Mouse (Mus musculus) lung, postnatal 0 days (tissue): Measurements from ENCODE around the gene Msantd1. TPM values are rescaled to one million over a fixed set of nuclear protein-coding genes. Genes with fewer than 3 reads are reported as not detected.

ENCODE experiments used
- ATAC-seq: fragments of 200-750 bp; cut with Nextera tagmentation; 2 replicates; pipeline ENCODE4 v1.8.0; 2017; ENCODE audit warnings: moderate library complexity
- DNase-seq: peaks from one replicate; pipeline ENCODE4 v3.0.0-alpha.2; 2016; ENCODE audit warnings: low spot score
- H3K27ac ChIP-seq: fragments of 300-500 bp; sonication (generic); 2 replicates; pipeline ENCODE4 v1.5.1; 2014; ENCODE audit warnings: antibody characterized with exemption, mild to moderate bottlenecking, low read length, mixed read lengths
- H3K27me3 ChIP-seq: fragments of 300-500 bp; sonication (generic); replicated peaks from 2 replicates; pipeline ENCODE4 v1.6.1; 2014; ENCODE audit warnings: low read length, mixed read lengths; ENCODE audit not compliant: insufficient read depth
- H3K36me3 ChIP-seq: fragments of 300-500 bp; sonication (generic); 2 replicates; pipeline ENCODE4 v1.6.1; 2014; ENCODE audit warnings: low read length, mixed read lengths; ENCODE audit not compliant: insufficient read depth
- H3K4me1 ChIP-seq: fragments of 300-500 bp; sonication (generic); 2 replicates; pipeline ENCODE4 v1.6.1; 2014; ENCODE audit warnings: antibody characterized with exemption, low read depth, low read length, mixed read lengths; ENCODE audit not compliant: insufficient read depth
- H3K4me2 ChIP-seq: fragments of 300-500 bp; sonication (generic); replicated peaks from 2 replicates; pipeline ENCODE4 v1.6.1; 2014; ENCODE audit warnings: low read depth, mild to moderate bottlenecking, low read length, moderate library complexity, mixed read lengths
- H3K4me3 ChIP-seq: fragments of 300-500 bp; sonication (generic); 2 replicates; pipeline ENCODE4 v1.5.1; 2014; ENCODE audit warnings: low read depth, low read length
- H3K9ac ChIP-seq: fragments of 300-500 bp; sonication (generic); replicated peaks from 2 replicates; pipeline ENCODE4 v1.6.1; 2014; ENCODE audit warnings: low read depth, mild to moderate bottlenecking
- H3K9me3 ChIP-seq: fragments of 300-500 bp; sonication (generic); 2 replicates; pipeline ENCODE4 v1.6.1; 2016; ENCODE audit warnings: low read length, mixed read lengths
- CTCF ChIP-seq: IDR thresholded peaks from 2 replicates; pipeline ENCODE4 v1.5.1; 2016; ENCODE audit warnings: antibody characterized with exemption, mild to moderate bottlenecking
- EP300 ChIP-seq: IDR thresholded peaks from 2 replicates; pipeline ENCODE4 v1.6.1; 2016; ENCODE audit warnings: antibody characterized with exemption, mild to moderate bottlenecking, control low read depth
- WGBS: fragments of 180-500 bp; shearing (Covaris S2); extraction: QIAGEN DNeasy Blood & Tissue Kit; methylation state at CpG from one replicate; pipeline ENCODE4 v1.1.7; 2014; 5-methylcytosine and 5-hydroxymethylcytosine counted together
- polyA plus RNA-seq: library from polyadenylated mRNA; unstranded; fragments of >200 nt; fragmentation: Nextera tagmentation; extraction: Ambion mirVana; gene quantifications from 2 replicates; pipeline ENCODE4 v1.2.1, GENCODE M21; 2015

Gene Msantd1
- polyA plus RNA-seq, 1 experiment from 2014 or later = 0.50 TPM

DNA sequence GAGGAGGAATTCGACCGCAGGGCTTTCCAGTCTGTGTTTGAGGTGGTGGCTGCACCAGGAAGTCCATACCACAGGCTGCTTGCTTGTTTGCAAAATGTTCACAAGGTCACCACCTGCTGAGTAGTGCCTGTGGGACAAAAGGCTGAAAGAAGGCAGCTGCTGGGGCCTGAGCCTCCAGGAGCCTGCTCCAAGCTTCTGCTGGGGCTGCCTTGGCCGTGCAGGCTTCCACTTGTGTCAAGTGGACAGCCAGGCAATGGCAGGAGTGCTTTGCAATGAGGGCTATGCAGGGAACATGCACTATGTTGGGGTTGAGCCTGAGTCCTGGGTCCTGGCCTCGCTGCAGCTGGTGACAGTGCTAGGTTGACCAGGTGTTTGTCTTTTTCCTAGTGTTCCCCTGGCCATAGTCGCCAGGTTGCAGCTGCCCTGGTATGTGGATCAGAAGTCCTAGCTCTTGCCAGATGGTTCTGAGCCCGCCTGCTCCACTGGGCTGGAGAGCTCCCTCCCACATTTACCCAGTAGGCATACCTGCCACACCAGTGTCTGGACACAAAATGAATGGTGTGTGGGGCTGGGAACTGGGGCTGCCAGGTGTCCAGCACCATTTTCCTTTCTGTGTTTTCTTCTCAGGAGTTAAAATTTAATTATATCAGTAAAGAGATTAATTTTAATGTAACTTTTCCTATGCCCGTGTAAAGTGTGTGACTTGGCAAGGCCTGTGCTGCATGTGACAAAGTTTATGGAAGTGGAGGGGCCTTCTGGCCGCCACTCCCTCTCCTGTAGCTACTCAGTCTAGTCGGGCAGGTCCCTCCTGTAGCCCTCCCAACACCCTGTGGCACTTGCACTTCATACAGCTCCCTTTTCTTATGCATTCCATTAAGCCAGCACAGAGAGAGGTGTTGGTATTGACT, 1.2 kb downstream of the Msantd1 start:
- no peak overlapping the region for H3K4me3 ChIP-seq
- peak overlapping the region; percentile 17 for H3K27ac ChIP-seq
- no peak overlapping the region for H3K4me2 ChIP-seq
- H3K9ac ChIP-seq = no peak overlapping the region
- no peaks in the 10 kb centered on the region for H3K9me3 ChIP-seq
- peak; percentile 59 for DNase-seq
- 49% methylated on average over 9 of the region's 9 CpGs for WGBS
- peak; percentile 88 for ATAC-seq
- peaks cover 8% of the 10 kb centered on the region; the same call in 1 of the 2 replicates for H3K4me1 ChIP-seq
- TF ChIP-seq CTCF (no peak), EP300 (no peak)
- H3K27me3 ChIP-seq = no peaks in the 10 kb centered on the region
- H3K36me3 ChIP-seq = peaks cover 32% of the 10 kb centered on the region

DNA sequence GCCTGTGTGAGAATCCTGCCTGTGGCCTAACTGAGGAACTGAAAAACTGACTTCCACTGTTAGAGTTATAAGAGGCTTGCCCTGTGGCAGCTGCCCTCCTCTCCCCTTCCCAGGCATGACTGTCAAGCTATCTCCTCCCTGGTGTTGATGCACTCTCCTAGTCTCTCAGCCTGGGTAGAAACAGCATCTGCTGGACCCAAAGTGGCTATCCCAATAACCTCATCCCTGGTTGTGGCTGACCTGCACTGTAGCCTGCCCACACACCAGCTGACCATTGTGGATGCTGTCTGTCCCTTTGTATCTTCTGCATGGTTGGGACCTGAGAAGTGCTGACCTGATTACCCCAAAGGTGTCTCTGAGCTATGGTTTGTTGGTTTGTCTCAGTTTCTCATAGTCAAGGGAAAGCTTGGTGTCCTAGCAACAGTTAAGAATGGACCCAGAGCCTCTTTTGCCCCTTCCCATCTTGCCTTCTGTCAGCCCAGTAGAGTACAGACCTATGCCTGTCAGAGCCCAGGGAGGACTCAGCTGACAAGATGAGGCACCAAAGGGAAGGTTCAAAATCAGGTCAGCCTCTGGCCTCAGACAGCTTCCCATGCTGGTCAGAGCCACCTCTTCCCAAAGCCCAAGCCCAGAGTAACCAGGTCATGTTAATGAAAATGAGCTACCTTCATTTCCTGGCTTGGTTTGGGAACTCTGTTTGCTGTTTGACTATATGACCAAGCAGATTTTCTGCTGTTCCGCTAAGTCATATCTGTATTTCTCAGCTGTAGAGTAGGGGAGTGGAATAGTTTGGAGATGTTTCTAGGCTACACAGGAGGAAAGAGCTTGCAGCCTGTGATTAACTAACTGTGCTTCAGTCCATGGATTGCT, 2.1 kb downstream of the Msantd1 start:
- H3K9ac ChIP-seq = no peak overlapping the region
- H3K4me1 ChIP-seq = peaks cover 8% of the 10 kb centered on the region; the same call in 1 of the 2 replicates
- no peaks in the 10 kb centered on the region for H3K9me3 ChIP-seq
- H3K27ac ChIP-seq = peak overlapping the region; percentile 17; the same call in 1 of the 2 replicates
- H3K27me3 ChIP-seq = no peaks in the 10 kb centered on the region
- no peak for TF ChIP-seq CTCF
- no peak for TF ChIP-seq EP300
- H3K36me3 ChIP-seq = peaks cover 32% of the 10 kb centered on the region
- no peak for ATAC-seq
- no peak overlapping the region for H3K4me2 ChIP-seq
- WGBS = 86% methylated on average over 1 of the region's 1 CpGs
- no peak overlapping the region for H3K4me3 ChIP-seq
- peak; percentile 23 for DNase-seq

DNA sequence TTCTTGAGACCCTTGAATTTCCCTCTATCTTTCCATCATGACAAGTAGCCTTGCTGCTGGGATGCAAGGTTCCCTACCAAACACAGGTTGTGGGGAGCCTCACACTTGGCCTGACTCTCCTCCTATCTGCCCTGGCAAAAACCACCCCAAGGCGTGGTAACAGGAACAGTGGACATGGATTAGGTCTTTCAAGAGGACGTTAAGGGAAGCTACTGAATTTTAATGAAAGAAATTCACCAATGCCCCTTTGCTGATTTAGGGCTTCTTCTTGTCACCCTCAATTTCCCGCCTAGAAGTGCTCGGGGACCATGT, 2.6 kb downstream of the Msantd1 start:
- no peak overlapping the region for H3K4me2 ChIP-seq
- no peak for TF ChIP-seq CTCF
- TF ChIP-seq EP300 = no peak
- no peaks in the 10 kb centered on the region for H3K9me3 ChIP-seq
- H3K9ac ChIP-seq = no peak overlapping the region
- H3K27me3 ChIP-seq = no peaks in the 10 kb centered on the region
- ATAC-seq = no peak
- H3K27ac ChIP-seq = no peak overlapping the region
- peaks cover 8% of the 10 kb centered on the region; the same call in 1 of the 2 replicates for H3K4me1 ChIP-seq
- no peak overlapping the region for H3K4me3 ChIP-seq
- 84% methylated on average over 4 of the region's 4 CpGs for WGBS
- DNase-seq = no peak
- peaks cover 31% of the 10 kb centered on the region for H3K36me3 ChIP-seq

DNA sequence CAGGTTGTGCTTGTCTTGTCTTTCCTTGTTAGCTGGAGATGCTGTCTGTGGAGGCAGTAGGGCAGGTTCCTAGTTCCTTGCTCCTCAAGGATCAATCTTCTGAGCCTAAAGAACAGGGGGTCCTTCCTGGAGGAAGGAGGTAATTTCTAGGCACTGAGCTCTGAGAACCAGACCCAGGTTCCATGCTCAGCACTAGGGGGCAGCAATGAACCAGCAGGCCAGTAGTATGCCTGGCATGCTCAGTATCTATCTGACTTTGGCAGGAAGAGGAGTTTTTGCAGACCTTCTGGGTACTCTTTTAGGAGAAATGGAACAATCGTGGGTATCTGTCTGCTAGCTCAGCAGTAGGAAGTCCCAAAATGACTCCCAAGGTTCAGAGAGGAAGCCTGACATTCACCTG, 8.0 kb downstream of the Msantd1 start:
- no peak overlapping the region for H3K27ac ChIP-seq
- no peaks in the 10 kb centered on the region for H3K27me3 ChIP-seq
- H3K9ac ChIP-seq = no peak overlapping the region
- WGBS = 0% methylated on average over 1 of the region's 1 CpGs
- peak; percentile 87 for DNase-seq
- H3K36me3 ChIP-seq = no peaks in the 10 kb centered on the region
- H3K4me3 ChIP-seq = no peak overlapping the region
- no peak overlapping the region for H3K4me2 ChIP-seq
- peak; percentile 86 for ATAC-seq
- peak; percentile 97 for TF ChIP-seq CTCF
- no peak for TF ChIP-seq EP300
- no peaks in the 10 kb centered on the region for H3K4me1 ChIP-seq
- H3K9me3 ChIP-seq = no peaks in the 10 kb centered on the region

DNA sequence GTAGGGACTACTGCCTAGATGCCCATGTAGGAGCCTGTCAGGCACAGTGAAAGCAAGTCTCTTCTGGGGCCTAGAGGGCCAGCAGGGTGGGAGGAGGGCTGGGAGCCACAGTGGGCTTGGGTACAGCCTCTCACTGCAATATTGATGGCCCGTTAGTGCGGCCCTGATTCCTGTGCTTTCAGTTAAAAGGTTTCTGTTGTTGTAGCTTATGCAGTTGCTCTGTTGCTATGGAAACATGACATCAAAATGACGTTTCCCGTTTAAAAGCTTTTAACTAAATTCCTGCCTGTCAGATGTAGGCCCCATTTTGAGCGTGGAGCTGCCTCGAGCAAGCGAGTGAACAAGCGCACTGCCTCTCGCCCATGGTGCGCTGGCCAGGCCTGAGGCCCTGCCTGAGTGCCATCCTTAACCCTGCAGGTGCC, 9.4 kb downstream of the Msantd1 start:
- H3K4me2 ChIP-seq = no peak overlapping the region
- WGBS = 72% methylated on average over 10 of the region's 10 CpGs
- no peak for ATAC-seq
- DNase-seq = no peak
- no peak overlapping the region for H3K4me3 ChIP-seq
- H3K9ac ChIP-seq = no peak overlapping the region
- H3K27ac ChIP-seq = no peak overlapping the region
- H3K9me3 ChIP-seq = no peaks in the 10 kb centered on the region
- no peaks in the 10 kb centered on the region for H3K4me1 ChIP-seq
- H3K36me3 ChIP-seq = no peaks in the 10 kb centered on the region
- no peaks in the 10 kb centered on the region for H3K27me3 ChIP-seq
- no peak for TF ChIP-seq EP300
- TF ChIP-seq CTCF = no peak

DNA sequence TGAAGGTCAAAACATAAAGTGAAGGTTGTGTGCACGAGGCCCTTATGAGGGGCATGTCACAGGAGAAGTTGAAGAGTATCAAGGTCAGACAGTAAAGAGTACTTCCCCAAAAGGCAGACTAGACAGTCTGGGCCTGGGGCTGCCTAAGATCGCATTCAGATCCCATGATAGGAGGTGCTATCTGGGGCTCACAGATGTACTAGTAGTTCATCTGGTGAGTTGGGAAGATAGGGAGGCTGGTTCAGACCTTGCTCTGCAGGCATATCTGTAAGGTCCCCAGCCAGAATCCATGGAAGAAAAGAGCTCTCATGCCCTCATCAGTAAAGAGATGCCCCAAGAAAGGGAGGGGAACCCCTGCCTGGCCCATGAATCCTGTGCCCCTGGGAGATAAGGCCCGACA, 11.0 kb downstream of the Msantd1 start:
- Histone ChIP-seq H3K4me2 (no peak overlapping the region), H3K27ac (no peak overlapping the region), H3K9ac (no peak overlapping the region), H3K4me3 (no peak overlapping the region), H3K9me3 (no peaks in the 10 kb centered on the region), H3K27me3 (no peaks in the 10 kb centered on the region), H3K36me3 (no peaks in the 10 kb centered on the region), H3K4me1 (no peaks in the 10 kb centered on the region)
- ATAC-seq (no peak), DNase-seq (no peak)
- WGBS = 77% methylated on average over 3 of the region's 3 CpGs
- TF ChIP-seq EP300 = no peak
- no peak for TF ChIP-seq CTCF
